Mouse (Mus musculus) yolk sac, embryonic 10.5 days (tissue): Measurements from ENCODE around the gene Cx3cr1.

Source experiments
- DNase-seq: peaks from one replicate; pipeline ENCODE4 v3.0.0-alpha.2; 2017; ENCODE audit warnings: low spot score

Cx3cr1 gene

DNA sequence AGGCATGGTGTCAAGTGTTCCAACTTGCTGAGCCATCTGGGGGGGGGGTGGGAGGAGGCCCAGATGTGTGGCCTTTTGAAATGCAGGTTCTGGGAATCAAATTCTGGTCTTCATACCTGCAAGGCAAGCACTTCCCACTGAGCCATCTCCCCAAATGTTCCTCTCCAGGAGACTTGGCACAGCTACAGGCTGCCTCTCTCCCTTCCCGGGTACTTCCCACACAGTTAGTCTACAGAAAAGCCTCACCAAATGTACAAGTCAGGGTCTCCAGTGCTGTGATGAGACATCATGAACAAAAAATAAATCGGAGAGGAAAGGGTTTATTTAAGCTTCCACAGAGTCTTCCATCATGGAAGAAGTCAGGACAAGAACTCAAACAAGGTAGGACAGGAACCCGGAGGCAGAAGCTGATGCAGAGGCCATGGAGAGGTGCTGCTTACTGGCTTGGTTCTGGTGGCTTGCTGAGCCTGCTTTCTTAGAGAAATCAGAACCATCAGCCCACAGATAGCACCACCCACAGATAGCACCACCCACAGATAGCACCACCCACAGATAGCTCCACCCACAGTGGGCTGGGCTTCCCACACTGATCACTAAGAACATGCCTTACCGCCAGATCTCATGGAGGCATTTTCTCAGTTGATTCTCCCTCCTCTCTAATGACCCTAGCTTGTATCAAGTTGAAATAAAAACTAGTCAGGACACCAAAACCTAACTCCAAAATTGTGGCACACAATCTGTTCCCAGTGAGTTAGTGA lies 182.4 kb downstream of the Cx3cr1 start:
- no peak for DNase-seq

DNA sequence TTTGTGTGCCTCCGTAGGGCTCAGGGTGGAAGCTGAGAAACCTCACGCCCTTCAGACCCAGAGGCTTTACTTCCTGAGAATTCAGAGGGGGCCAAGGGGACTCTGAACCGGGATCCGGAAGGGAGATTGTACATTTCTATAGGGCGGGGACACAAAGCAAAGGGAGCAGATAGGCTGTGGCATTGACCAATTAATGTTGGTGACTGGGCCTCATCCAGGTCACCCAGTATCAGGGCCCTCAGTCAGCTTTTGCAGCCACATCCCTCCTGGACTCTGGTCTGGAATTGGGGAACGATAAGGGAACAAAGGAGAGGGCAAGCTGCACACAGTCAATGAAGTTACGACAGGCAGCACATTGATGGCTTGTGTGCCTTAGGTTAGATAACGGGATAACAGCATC lies 215.5 kb downstream of the Cx3cr1 start:
- no peak for DNase-seq

DNA sequence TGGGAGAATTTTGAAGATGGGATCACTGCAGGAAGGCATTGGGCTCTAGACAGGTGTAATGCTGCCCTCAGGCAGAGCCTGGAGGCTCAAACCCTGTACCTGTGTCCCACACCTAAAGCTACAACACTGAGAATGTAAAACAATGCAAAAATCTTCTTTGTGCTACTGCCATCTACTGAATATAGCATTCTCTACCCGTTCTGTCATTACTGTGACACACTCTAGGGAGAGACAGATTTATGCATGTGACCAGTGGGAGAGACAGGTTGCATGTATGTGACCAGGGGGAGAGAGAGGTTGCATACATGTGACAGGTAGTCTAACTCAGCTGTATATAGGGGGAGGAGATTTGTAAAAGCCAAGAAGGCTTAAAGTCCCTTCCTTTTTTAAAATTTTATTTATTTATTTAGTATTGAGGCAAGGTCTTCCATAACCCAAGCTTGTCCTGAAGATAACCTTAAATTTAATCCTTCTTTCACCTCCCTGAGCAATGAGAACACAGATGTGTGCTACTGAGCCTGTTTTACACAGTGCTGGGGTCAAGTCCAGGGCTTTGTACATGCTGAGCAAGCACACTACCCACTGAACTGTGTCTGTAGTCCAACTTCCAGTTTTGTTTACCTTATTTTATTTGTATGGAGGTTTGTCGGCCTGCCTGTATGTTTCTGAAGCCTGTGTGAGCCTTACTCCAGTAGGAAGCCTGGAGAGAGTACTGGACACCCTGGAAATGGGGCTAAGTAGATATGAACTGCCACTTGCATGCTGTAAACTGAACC lies 216.4 kb downstream of the Cx3cr1 start:
- no peak for DNase-seq

DNA sequence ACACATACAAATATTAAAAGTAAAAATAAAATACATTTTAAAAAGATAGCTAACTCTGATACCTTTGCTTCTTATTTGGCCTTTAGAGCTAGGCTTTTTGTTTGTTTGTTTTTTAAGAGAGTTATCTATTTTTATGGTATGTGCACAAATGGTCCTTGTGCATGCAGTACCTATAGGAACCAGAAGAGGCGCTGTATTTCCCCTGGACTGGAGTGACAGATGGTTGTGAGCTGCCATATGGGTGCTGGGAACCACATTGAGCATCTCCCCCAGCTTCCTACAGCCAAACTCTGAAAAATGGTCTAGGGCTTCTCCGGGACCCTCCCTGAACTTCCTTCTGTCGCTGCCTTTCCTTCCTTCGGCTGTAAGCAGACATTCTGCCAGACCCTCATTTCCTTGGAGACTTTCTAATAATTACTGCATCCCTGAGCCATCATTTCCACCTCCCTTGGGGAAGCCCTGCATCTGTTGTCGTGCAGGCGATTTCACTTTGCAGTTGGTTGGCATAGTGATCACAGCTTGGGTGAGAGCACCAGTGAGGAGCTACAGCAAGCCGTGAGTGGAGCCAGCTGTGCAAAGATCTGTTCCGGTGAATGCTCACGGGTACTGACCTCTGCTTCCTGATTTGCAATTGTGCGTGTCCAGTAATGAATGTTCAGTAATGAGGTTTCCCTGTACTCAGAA lies 217.2 kb downstream of the Cx3cr1 start:
- no peak for DNase-seq
